Mouse (Mus musculus) intestine, embryonic 14.5 days (tissue): Measurements from ENCODE around the gene Gm20538. TPM values are rescaled to one million over a fixed set of nuclear protein-coding genes. Genes with fewer than 3 reads are reported as not detected.
A peak's percentile ranks its signal among the peaks of the same experiment; 100 is the strongest.

ENCODE experiments used
- ATAC-seq: fragments of 200-750 bp; cut with Nextera tagmentation; replicated peaks from 2 replicates; pipeline ENCODE4 v1.8.0; 2017; ENCODE audit warnings: low read depth, moderate number of reproducible peaks, moderate TSS enrichment, moderate library complexity; ENCODE audit not compliant: low FRiP score, low TSS enrichment
- DNase-seq: peaks from one replicate; pipeline ENCODE4 v3.0.0-alpha.2; 2018; ENCODE audit warnings: low spot score
- H3K27ac ChIP-seq: fragments of 300-500 bp; sonication (generic); 2 replicates; pipeline ENCODE4 v1.5.1; 2014; ENCODE audit warnings: low read depth, mild to moderate bottlenecking, control low read depth
- H3K27me3 ChIP-seq: fragments of 300-500 bp; sonication (generic); replicated peaks from 2 replicates; pipeline ENCODE4 v1.6.1; 2014; ENCODE audit warnings: low read length, control low read depth; ENCODE audit not compliant: control insufficient read depth, insufficient read depth
- H3K36me3 ChIP-seq: fragments of 300-500 bp; sonication (generic); 2 replicates; pipeline ENCODE4 v1.6.1; 2014; ENCODE audit warnings: low read length, control low read depth; ENCODE audit not compliant: control insufficient read depth, insufficient read depth
- H3K4me1 ChIP-seq: fragments of 300-500 bp; sonication (generic); replicated peaks from 2 replicates; pipeline ENCODE4 v1.6.1; 2014; ENCODE audit warnings: low read length, control low read depth, mixed read lengths; ENCODE audit not compliant: control insufficient read depth, insufficient read depth
- H3K4me2 ChIP-seq: fragments of 300-500 bp; sonication (generic); 2 replicates; pipeline ENCODE4 v1.6.1; 2014; ENCODE audit warnings: low read length
- H3K4me3 ChIP-seq: fragments of 300-500 bp; sonication (generic); 2 replicates; pipeline ENCODE4 v1.5.1; 2014; ENCODE audit warnings: low read depth, low read length, control low read depth, mixed read lengths
- H3K9ac ChIP-seq: fragments of 300-500 bp; sonication (generic); 2 replicates; pipeline ENCODE4 v1.6.1; 2014; ENCODE audit warnings: mild to moderate bottlenecking, low read length
- H3K9me3 ChIP-seq: fragments of 300-500 bp; sonication (generic); 2 replicates; pipeline ENCODE4 v1.6.1; 2016; ENCODE audit warnings: low read length, control low read depth; ENCODE audit not compliant: control insufficient read depth
- WGBS: fragments of 180-500 bp; shearing (Covaris S2); extraction: QIAGEN DNeasy Blood & Tissue Kit; methylation state at CpG from one replicate; pipeline ENCODE4 v1.1.7; 2014; 5-methylcytosine and 5-hydroxymethylcytosine counted together
- polyA plus RNA-seq: library from polyadenylated mRNA; unstranded; fragments of >200 nt; fragmentation: Nextera tagmentation; extraction: Ambion mirVana; gene quantifications from 2 replicates; pipeline ENCODE4 v1.2.1, GENCODE M21; 2014

Gene Gm20538
- polyA plus RNA-seq, 1 experiment from 2014 or later: not detected

DNA sequence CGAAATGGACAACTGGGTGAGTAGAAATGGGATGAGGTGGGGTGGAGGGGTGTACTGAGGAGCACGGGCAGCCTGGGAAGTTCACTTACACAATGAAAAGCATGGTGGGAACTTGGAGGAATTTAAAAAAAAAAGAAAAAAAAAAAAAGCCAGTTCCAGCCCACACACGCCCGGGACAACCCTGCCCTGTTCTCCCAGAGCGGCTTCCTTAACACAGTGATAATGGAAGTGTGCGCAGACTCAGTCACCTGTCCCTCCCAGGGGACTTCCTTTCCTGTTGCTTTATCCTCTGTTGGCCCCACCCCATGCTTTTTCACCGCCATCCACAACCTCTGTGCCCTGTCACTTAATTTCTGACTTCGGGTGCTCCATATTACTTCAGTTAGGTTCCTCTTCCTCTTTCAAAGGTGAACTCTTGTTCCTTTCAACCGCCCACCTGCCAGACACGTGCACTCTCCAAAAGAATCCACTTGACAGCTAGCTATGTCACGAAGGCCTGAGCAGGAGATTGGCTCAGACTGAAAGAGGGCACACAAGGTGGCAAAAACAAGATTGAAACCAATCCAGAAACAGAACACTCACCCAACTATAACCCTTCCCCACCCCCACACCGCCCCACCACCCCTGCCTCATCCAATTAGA is 42.0 kb downstream of the Gm20538 start:
- H3K9ac ChIP-seq: no peak overlapping the region
- no peak for DNase-seq
- 0 out of 2 replicates have a peak overlapping the region, but pooled peaks have one; percentile 48 for H3K4me3 ChIP-seq
- peaks cover 57% of the 10 kb centered on the region for H3K27me3 ChIP-seq
- H3K4me2 ChIP-seq: 0 out of 2 replicates have a peak overlapping the region, but pooled peaks have one; percentile 92
- H3K36me3 ChIP-seq: no peaks in the 10 kb centered on the region
- WGBS: 8% methylated on average over 12 of the region's 12 CpGs
- H3K4me1 ChIP-seq: peaks cover 9% of the 10 kb centered on the region; the same call in 1 of the 2 replicates
- H3K9me3 ChIP-seq: no peaks in the 10 kb centered on the region
- no peak overlapping the region for H3K27ac ChIP-seq
- ATAC-seq: no peak

DNA sequence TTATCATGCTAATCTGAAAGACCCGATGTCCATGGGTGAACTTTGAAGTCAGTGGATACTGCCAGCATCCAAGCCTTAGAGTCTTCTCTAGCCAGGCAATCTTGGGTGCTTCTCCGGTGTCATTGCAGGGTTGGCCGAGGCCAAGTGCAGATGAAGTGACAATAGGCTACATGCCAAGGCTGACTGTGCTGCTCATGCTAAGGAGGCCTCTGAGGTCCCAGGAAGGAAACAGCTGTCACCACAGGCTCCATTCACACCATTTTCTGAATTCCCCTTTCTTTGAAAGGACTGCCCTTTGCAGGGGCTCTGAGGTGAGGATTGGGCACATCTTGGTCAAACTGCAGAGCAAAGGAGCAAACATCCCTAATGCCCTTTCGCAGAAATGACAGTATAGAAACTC is 49.9 kb downstream of the Gm20538 start:
- H3K4me2 ChIP-seq: no peak overlapping the region
- no peak for ATAC-seq
- no peak overlapping the region for H3K27ac ChIP-seq
- no peak for DNase-seq
- H3K9ac ChIP-seq: no peak overlapping the region
- no peak overlapping the region for H3K4me3 ChIP-seq
- H3K36me3 ChIP-seq: no peaks in the 10 kb centered on the region
- 77% methylated on average over 4 of the region's 4 CpGs for WGBS
- H3K27me3 ChIP-seq: 0 out of 2 replicates have a peak, but pooled peaks cover under 1% of the 10 kb centered on the region
- no peaks in the 10 kb centered on the region for H3K9me3 ChIP-seq
- no peaks in the 10 kb centered on the region for H3K4me1 ChIP-seq

DNA sequence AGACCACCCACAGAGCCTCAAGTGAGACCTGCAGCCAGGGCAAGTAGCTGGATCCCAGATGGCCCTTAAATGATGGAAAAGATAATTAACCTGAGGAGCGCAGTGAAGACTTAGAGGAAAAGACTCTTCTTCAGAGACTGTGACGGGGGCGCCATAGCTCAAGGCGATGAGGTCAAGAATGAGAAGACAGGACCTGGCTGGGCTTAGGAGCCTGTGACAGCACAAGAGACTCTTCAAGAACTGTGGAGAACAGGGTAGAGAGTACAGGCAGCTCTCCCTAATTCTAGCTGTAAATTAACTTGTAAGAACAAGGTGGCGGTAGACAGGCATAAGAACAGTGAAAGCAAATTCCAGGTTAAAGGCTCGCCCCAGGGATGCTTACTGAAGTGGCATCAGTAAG is 50.7 kb downstream of the Gm20538 start:
- DNase-seq: no peak
- Histone ChIP-seq H3K4me1 (no peaks in the 10 kb centered on the region), H3K27me3 (no peaks in the 10 kb centered on the region), H3K9me3 (no peaks in the 10 kb centered on the region), H3K27ac (no peak overlapping the region), H3K36me3 (no peaks in the 10 kb centered on the region), H3K4me3 (no peak overlapping the region), H3K4me2 (no peak overlapping the region), H3K9ac (no peak overlapping the region)
- no peak for ATAC-seq
- 60% methylated on average over 6 of the region's 6 CpGs for WGBS

DNA sequence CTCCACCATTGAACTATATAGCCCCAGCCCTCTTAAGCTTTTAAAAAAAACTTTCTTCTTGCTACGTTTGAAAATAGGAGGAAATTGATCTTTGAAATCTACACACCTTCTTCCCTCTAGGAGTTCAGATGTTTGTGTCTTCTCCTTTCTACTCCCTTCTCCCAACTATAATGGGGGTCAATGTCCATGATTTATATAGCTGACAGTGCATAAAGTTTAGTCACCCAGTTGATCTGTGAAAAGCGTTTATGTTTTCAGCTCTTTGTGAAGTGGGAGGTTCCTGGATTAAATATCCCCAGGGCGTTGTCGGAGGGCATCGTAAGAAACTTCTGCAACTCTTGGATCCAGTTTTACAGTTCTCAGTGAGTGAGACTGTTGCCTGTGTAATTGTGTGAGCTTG is 52.4 kb downstream of the Gm20538 start:
- H3K4me2 ChIP-seq: no peak overlapping the region
- ATAC-seq (no peak), DNase-seq (no peak)
- H3K4me3 ChIP-seq: no peak overlapping the region
- no peaks in the 10 kb centered on the region for H3K9me3 ChIP-seq
- no peaks in the 10 kb centered on the region for H3K4me1 ChIP-seq
- H3K36me3 ChIP-seq: no peaks in the 10 kb centered on the region
- WGBS: 46% methylated on average over 5 of the region's 5 CpGs
- no peak overlapping the region for H3K9ac ChIP-seq
- H3K27ac ChIP-seq: no peak overlapping the region
- no peaks in the 10 kb centered on the region for H3K27me3 ChIP-seq

DNA sequence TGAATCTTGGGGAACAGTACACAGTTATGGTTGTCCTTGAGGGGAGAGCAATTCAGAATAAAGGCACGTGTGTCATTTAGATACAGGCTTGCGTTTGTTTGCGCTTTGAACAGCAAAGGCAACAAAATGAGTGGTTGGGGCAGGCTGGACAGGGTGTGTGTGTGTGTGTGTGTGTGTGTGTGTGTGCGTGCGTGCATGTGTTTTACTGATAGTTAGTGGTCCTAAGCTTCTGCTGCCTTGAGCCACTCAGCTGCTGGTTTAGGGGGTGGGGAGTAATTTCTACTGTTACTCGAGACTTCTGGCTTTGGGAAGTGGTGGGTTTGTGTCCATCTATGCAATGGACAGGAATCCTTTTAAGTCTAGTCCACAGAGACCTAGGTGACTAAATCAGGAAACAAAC is 53.7 kb downstream of the Gm20538 start:
- DNase-seq (no peak), ATAC-seq (no peak)
- 48% methylated on average over 6 of the region's 6 CpGs for WGBS
- H3K9ac ChIP-seq: no peak overlapping the region
- H3K9me3 ChIP-seq: no peaks in the 10 kb centered on the region
- no peaks in the 10 kb centered on the region for H3K36me3 ChIP-seq
- no peaks in the 10 kb centered on the region for H3K4me1 ChIP-seq
- H3K27ac ChIP-seq: no peak overlapping the region
- H3K4me2 ChIP-seq: no peak overlapping the region
- H3K27me3 ChIP-seq: no peaks in the 10 kb centered on the region
- no peak overlapping the region for H3K4me3 ChIP-seq

DNA sequence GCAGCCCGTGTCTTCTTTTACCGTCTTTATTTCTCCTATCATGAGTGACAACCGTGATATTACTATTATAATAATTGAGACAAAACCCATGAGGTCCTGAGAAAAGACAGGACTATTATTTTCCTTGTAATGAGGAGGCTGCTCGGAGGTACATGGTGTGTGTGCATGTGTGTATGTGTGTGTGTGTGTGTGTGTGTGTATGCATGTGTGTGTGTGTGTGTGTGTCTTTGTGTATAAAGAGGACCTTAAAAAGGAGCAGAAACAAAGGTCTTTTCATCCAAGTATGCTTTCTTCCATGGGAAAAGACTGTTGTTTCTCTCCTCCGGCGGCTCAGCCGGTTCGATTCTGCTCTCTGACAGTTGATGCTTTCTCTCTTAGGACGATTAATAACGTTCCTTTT is 55.7 kb downstream of the Gm20538 start:
- Histone ChIP-seq H3K4me3 (no peak overlapping the region), H3K9me3 (no peaks in the 10 kb centered on the region), H3K4me2 (no peak overlapping the region), H3K27me3 (no peaks in the 10 kb centered on the region; the same call in 1 of the 2 replicates), H3K9ac (no peak overlapping the region), H3K27ac (no peak overlapping the region), H3K36me3 (no peaks in the 10 kb centered on the region), H3K4me1 (no peaks in the 10 kb centered on the region)
- DNase-seq (no peak), ATAC-seq (no peak)
- 75% methylated on average over 10 of the region's 10 CpGs for WGBS

DNA sequence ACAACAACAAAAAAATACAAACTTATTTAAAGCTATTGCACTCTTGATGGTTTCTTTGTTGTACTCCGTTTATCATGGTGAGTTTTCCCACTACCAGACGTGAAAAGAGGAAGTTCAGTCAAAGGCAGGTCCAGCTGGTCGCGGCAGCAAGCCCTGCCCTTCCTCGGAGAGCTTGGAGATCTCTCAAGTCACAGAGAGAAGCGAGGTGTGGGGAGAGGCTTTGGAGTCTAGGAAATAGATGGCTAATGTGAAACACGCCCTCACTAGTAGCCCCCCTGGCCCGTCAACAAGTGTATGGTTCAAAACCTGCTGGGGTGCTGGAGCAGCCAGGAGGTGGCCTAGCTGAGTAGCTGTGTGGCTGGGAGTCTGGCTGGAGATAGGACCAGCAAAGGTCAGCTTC is 56.1 kb downstream of the Gm20538 start:
- no peaks in the 10 kb centered on the region; the same call in 1 of the 2 replicates for H3K27me3 ChIP-seq
- no peak overlapping the region for H3K9ac ChIP-seq
- DNase-seq (no peak), ATAC-seq (no peak)
- H3K4me3 ChIP-seq: no peak overlapping the region
- H3K36me3 ChIP-seq: no peaks in the 10 kb centered on the region
- no peak overlapping the region for H3K27ac ChIP-seq
- H3K9me3 ChIP-seq: no peaks in the 10 kb centered on the region
- no peak overlapping the region for H3K4me2 ChIP-seq
- 58% methylated on average over 8 of the region's 8 CpGs for WGBS
- H3K4me1 ChIP-seq: no peaks in the 10 kb centered on the region

Other genes starting within 250 kb of the Gm20538 start
- 0.08 and 0.20 TPM in 2 replicates for gene Scd4, start 219.7 kb downstream of the Gm20538 start, polyA plus RNA-seq
- 3.5 and 4.4 TPM in 2 replicates for gene Scd1, start 145.0 kb downstream of the Gm20538 start, polyA plus RNA-seq
- gene Wnt8b, start 59.4 kb downstream of the Gm20538 start, polyA plus RNA-seq: not detected in 2 replicates
- gene Sec31b, start 7.0 kb downstream of the Gm20538 start, polyA plus RNA-seq: 0.41 and 0.48 TPM in 2 replicates
- gene Ndufb8, start 2.6 kb upstream of the Gm20538 start, polyA plus RNA-seq: 595 and 617 TPM in 2 replicates
- 24.8 TPM in 2 replicates for gene Hif1an, start 10.0 kb upstream of the Gm20538 start, polyA plus RNA-seq
- gene Pax2, start 203.2 kb upstream of the Gm20538 start, polyA plus RNA-seq: 0.05 TPM in 1 of 2 replicates, not detected in the other